Mouse (Mus musculus) mature B cell (primary cell): ENCODE measurements around the gene Vegfa.

ENCODE experiments used
- in situ Hi-C: fragments of 300-500 bp; cut with MboI; formaldehyde crosslinking; loops from 2 replicates; pipeline ENCODE4 v1.14.3; 2019

Gene Vegfa

DNA sequence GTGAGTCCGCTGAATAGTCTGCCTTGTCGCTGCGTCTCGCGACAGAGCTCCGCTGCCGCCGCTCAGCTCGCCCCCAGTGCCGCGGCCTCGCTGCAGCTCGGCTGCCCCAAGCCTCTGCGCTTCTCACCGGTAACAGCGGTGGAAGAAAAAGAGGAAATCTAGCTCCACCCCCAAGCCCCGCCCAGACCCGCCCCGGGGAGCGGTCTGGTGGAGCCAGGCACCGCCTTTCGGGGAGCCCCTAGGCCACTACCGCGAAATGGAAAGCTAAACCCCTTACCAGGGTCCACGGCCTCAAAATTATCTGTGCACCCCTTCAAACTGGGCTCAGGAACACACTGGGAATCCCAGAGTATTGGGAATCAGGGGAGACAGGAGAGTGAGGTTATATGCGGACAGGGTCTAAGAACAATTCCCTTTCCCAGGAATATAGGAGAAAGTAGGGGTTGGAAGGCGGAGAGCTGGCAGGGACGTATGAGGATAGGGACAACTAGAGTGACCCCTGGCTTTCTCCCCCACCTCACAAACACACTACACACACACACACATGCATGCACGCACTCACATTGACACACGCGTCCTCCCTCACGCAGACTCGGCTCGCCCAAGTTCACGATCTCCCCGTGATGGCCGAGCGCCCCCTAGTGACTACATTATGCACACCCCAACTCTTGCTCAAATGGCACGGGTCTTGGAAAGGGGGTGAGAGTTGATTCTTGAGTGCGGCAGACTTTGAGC is at the start of gene Vegfa:
Gene Vegfa (minus strand): TSS at position 113 of the 735 bp plus-strand sequence.
- in situ Hi-C loops, result loop anchor here (5.0 kb wide), 1 partner anchor 300 kb away; the partner anchor contains the start of gene 1600014C23Rik

DNA sequence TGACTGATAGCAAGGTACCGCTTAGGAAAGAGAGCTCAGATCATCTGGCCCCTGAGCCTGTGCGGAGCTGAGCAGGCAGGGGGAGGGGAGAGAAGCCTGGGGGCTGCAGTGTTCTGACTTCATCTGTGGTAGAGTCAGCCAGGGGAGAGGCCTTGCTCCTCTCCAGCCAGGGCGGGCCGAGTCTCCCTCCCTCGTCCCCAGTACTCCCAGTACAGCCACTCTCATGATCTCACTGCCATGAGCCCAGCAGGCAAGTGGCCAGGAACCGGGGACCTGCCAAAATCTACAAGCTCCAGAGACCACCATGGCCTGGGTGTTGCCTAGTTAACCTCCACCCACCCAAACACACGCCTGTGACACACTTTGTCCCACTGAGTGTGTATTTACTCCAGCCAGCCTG is 49.5 kb upstream of the Vegfa start:
- in situ Hi-C loops, result no loop called here

DNA sequence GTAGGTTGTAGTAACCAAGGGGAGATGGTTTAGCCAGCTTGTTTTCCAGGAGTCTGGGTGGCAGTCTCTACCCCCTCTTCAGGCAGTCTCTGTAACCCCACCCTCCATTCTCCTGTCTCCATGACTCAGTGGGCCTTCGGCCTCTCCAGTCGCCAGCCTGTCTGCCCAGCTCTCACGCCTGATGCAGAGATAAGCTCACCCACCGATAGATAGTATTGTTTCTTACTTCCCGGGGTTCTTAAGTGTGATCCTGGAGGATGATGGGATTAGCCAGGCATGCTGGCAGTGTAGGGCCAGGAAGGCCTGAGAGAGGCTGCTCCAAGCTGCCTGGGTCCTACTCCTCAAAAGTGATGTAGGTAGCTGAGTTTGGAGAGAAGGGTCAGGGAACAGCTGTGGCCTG is 48.9 kb upstream of the Vegfa start:
- in situ Hi-C loops, result no loop called here

DNA sequence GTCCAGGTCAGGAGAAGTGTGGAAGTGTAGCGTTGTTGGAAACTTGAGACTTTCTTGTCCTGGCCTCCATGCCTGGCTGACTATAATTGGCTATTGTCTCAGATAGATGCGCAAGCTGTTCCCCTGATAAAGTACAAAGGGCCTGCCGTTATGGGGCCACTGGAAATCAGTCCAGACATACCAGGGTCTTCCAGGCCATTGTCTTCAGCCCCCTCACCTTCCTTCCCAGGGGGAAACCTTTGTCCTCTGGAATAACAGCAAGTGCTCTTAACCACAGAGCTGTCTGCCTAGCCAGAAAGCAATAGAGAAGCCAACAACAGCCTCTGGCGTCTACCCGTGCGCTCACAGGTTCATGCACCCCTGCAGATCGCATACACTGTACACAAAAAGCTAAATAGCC is 48.2 kb upstream of the Vegfa start:
- in situ Hi-C loops, result no loop called here

DNA sequence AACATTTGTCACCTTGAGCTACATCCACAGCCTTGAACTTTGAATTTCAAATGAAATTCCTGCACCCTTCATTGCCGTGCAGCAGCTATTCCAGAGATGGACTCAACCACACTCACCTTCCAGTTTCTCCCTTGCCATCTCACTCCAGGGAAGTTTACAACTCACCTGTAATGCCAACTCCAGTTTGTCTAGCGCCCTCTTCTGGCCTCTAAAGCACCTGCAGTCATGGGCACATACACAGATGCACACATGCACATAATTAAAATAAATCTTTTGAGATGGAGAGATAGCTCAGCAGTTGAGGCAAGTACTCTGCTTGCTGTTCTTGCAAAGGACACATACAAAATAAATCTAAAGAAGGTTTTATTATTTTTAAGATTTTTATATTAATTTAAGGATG is 46.9 kb upstream of the Vegfa start:
- in situ Hi-C loops, result no loop called here

DNA sequence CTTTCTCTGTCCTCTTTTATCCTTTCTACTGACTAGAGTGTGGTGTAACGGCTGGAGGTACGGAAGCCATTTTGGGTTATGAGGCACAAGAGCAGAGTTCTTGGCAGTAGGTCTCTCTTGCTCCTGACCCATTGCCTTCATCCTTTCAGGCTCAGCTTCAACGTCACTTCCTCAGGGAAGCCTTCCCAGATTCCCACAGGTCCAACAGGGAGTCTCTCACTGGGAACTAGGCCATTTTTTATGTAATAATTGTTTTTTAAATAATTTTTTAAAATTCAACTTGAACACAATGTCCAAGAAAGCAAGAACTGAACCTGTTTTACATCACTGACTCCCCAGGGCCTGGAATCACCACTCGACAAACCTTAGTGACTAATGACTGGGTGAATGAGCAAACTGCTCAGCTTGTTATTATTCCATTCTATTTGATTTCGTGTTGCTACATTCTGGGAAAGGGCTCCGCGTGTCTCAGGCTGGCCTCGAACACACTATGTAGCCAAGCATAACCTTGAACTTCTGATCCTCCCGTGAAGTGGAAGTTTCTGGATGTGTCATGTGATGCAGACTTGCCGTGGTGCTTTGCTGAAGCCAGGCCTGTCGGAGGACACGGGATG is 45.9 kb upstream of the Vegfa start:
- in situ Hi-C loops, result no loop called here

DNA sequence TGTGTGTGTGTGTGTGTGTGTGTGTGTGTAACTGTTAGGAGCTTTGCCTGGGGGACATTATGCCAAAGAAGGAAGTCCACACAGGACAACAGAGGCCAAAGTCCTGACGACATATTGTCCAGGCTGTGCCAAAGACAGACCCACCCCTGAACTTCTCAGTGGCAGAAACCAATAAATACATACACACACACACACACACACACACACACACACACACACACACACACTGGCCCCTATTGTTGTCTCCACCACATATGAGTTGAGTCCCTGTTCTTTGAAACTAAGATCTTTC is 44.0 kb upstream of the Vegfa start:
- in situ Hi-C loops, result no loop called here

DNA sequence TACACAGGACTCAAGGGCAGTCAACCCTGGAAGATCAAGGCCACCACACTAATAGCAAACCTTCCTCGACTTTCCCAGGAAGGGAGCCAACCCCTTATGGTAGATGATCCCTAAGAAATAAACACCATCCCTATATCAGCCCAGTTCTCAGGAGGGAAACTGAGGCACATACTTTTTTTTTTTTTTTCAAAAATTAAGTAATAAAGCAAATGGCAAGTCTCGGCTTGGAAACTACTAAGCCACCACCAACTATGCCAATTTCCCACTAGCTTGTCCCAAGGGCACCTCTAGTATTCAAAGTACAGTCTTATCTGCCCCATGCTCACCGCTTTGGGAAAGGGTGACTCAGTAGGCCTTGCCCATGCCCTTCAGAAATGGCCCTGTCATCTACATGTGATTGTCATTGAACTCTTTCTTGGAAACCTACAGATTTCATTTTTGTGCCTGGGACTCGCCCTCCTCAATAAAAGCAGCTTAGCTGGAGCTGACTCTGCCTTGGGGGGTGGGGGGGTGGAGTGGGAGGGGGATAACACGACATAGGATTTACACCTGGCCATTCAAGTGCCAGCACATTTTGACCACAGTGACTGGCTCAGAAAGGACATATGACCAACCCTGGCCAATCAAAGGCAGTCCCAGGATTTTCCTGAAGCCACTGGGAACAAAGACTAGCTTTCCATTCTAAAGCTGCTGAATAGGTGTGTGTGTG is 43.5 kb upstream of the Vegfa start:
- in situ Hi-C loops, result no loop called here

DNA sequence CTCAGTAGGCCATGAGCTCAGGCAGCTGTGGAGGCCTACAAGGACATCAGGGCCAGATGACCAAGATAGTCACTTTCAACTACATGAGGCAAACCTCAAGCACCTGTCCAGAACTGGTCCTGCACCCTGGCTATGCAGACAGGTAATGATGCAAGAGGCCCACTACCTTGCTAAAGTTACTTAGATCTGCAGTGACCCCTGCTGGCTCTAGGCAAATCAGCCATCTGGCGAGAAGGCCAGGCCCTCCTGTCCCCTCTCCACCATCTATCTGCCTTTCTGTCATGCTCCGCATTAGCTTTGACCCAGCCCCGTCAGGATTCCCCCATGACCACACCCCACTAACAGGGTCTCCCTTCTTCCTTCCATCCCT is 42.9 kb upstream of the Vegfa start:
- in situ Hi-C loops, result no loop called here

DNA sequence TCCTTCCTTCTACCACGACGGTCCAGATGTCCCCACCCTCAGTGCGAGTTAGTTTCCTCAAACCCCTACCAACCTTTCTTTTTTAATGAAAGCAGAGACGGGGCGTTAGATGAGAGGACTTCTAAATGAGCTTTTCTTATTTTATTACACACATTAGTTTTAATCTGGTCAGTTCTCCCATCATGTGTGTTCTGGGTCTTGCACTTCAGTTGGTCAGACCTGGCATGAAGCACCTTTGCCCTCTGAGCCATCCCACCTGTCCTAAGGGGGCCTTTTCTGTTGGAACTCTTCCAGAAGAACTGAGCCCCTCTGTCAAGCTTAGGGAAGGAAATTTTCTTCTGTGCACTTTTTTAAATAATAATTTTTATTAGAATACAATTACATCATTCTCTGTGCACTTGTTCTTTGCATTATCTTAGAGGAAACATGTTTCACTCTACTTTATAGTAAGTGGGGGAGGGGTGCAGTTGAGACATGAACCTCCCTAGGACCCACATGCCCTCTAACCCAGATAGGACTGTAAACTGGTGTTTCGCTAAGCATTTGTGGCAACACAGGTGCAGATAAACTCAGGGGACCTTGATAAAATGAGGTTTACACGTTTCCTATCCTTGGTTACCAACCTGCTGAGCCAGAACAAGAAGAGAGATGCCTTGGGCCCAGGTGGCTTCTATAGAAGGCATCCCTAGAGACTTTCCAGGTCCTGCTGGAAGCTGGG is 42.4 kb upstream of the Vegfa start:
- in situ Hi-C loops, result no loop called here

DNA sequence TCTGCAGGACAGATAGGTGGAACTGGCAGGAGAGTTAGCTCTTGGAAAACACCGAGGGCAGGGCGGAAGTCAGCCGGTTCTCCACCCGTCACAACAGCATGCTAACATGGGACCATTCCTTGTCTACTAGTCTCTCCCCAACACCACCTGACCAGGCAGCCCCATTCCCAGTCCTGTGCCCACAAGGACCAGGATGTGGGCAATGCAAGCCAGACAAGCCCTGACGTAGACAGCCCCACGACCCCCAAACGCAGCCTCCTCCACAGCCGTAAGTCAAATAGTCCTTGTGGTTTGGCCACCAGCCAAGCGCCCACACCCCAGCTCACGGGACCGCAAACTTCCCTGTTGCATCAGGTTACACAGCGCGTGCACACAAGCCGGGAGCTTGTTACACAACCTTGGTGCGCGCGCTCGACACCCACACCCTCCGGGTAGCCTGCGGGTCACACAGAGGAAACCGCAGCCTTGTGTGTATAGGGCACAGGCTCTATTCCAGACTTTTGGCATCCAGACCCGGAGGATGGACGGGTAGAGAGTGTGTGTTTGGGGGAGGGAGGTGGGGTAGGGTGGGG is 41.6 kb upstream of the Vegfa start:
- in situ Hi-C loops, result no loop called here

DNA sequence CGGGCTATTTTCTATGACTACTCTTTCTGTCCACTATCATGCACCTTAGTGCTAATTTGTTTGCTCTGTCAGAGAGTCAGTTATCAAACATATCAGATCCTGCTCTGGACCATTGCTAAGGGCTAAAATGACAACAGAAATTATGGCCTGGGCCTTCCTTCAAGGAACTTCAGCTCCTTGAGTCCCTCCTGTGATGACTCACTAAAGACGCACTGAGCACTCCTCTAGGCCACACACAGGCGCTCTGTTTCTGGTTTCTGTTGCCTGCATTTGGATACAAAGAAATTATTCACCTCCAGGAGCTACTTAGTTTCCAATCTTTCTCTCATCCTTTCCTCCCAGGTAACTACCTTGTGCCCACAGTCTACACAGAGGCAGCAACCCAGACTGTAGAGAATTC is 39.4 kb upstream of the Vegfa start:
- in situ Hi-C loops, result no loop called here

DNA sequence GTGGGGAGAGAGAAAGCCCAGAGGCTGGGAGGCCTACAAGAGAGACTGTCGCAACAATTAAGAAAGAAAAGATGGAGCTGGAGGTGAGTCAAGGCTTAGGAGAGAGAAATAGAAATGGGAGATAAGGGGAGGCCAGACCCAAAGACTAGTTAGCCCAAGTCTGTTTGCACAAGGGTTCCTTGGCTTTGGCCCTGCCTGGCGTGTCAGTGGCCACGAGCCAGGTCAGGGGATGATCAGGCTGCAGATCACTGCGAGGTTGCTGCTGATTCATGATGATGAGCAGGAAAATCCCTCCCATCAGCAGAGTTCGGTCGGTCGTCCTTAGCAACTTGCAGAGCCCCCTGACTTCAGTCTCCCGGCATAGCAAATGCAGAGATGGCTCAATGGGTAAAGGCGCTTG is 37.9 kb upstream of the Vegfa start:
- in situ Hi-C loops, result no loop called here

DNA sequence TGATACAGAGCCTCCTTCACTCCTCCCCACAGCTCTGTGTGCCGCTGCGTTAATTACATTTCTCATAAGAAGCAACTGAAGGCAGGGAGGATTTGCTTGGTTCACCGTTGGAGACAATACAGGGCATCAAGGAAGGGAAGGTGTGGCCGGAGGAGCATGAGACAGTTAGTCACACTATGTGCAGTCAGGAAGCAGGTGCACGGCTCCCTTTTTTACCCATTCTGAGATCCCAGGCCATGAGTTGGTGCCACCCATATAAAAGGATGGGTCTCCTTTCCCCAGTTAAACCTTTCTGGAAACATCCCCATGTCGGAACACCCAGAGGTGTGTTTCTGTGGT is 31.8 kb upstream of the Vegfa start:
- in situ Hi-C loops, result no loop called here

DNA sequence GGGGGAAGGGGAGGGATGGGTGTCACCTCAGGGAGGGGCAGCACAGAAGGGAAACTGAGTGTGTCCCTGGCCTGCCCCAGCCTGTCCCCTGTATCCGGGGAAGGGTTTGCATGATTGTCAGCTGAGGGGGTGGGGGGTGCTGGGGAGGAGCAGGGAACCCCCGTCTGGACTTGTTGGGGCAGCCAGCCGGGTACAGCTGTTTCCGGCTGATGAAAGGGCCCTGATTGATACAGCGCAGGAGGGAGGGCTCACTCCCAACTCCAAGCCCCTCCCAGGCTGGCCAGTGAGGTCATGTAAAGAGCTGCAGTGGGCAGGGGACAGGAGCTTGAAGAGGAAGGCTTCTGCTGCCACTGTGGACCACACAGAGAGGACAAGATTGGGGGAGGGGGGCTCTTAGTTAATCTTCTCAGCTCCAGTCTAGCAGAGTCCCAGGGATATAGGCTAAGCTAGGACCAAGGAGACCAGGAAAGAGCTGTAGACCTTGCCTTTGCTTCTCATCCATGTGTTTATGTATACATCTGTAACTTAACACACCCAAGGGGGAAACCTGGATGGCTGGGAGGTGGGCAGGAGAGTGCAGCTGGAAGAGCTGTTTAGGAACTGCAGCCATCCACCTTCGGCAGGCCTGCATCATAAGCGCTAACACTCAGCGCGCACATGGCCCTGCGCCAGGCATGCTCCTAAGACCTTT is 31.3 kb upstream of the Vegfa start:
- in situ Hi-C loops, result no loop called here

DNA sequence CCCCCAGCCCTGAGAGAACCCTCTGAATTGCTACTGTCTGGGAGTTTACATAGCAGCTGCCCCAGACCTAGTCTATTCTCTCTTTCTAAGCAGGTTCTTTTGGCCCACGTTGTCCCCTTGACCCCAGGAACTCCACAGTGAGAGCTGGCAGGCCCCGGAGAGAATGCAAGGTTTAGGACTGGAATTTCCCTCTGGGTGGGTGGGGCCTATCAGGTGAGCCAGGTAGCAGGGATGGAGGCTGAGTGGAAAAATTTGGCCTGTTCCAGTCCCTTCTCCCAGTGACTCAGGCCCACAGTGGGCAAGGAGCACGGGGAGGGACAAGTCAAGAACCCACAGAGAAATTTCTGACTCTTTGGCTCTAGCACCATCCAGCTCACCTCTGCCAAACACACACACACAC is 28.1 kb upstream of the Vegfa start:
- in situ Hi-C loops, result no loop called here

DNA sequence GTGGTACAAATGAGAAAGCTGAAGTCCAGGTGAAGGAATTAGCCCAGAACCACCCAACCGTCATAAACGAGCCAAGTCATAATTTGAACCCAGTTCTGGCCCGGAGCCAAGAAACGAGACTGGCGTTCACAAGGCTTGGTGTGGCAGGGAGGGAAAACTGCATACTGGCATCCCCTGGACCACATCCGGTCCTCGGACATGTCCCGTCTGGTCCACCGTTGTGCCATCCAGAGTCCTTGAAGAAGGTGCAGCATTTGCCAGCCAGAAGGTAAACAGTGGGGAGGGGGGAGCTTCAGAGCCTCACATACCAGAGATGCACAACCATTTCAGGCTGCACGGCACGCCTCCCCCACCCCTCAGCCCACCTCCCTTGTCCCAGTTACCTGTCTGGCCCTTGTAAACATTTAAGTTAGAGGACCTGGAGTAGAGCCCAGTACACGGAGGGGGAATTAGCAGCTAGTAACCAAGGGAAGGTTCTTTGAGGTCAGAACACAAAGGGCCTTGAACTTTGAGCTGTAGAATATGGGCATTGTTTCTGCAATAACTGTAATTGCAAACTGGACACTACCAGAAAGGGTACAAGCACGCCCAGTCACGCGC is 27.2 kb upstream of the Vegfa start:
- in situ Hi-C loops, result no loop called here

DNA sequence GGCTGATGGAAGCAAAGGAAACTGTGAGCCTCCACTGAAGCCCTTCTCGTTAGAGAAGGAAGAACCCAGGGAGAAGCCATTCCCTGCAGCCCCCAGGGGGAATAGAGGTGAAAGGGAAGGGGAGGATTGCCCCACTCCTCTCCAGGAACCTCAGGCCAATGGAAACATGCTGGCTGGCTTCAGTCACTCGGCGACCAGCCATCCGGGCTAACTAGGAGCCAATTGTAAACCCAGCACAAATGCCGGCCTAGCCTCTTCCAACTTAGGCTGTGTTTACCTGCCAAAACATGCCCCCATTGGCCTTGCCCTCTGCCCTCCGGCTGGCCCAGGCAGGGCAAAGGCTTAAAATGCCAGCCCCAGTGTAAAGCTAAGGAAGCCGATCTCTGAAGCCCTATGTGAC is 24.1 kb upstream of the Vegfa start:
- in situ Hi-C loops, result no loop called here

DNA sequence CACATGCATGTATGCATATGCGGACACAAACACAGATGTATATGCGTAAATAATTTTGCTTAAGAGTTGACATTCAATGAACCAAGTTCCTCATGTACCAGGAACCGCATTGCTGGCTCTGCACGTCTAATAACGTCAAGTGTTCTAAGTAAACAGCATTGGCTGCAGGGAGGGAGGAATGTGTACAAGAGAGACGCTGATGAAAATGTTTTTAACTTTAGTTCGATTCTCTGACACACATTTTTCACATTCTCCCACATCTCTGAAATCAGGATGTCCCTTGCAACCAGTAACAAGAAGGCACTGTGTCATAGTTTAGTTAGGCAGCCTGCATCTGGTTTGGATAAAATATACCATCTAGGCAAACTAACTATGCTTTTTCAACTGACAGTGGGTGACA is 23.6 kb upstream of the Vegfa start:
- in situ Hi-C loops, result no loop called here

DNA sequence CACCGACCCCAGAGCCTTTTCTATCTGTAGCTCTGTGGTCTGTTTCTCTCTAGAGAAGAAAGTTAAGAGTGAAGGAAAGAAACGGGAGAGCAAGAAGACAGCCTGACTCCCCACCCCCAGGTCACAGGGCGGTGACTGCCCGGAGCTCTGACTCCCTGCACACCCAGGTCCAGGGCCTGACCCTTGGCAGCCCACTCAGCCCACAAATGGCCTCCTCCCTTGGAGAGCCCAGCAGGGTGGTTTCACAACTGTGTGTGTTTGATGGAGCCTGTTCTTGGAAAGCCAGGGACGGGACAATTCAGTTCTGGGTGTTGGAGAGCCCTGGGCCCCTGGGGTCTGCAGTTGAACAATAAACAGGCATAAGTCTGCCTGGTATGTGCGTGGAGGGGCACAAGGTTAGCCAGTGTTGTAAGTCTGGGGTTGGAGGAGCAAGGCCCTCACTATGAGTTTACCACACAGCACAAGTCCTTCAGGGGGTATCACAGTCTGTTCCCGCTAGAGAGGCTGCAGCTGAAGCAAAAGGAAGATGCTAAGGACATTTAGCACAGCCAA is 21.2 kb upstream of the Vegfa start:
- in situ Hi-C loops, result no loop called here

DNA sequence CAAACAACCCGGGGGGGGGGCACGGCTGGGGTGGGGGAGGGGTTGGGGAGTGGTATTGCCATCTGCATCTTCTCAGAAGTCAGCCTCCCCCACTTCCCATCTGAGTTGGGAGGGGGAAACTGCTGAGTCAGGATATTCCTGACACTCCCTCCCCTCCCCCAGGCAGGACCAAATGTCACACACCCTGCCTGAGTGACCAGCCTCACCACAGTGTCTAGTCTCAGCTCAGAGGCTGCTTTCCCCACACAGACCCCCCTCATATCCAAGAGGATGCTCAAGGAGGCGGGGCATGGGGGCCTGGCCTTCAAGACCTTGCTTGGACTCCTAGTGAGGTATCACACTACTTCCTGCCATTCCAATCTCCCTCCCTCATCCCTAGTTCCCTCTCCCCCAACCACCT is 20.0 kb upstream of the Vegfa start:
- in situ Hi-C loops, result no loop called here
